Mouse (Mus musculus): ENCODE data around the gene Bnc2. TPM values are rescaled to one million over a fixed set of nuclear protein-coding genes. Genes with fewer than 3 reads are reported as not detected.

Gene Bnc2
- polyA plus RNA-seq, 1 experiment from 2014 or later: 0.74 TPM

- no peak for DNase-seq
- 44% methylated on average over 5 of the region's 5 CpGs for WGBS (ENCODE audit: insufficient replicate concordance)
- no peak overlapping the region for H3K4me2 ChIP-seq
Measured at GRCm38 (mm10) chr4:84349536-84349935, 325.5 kb downstream of the Bnc2 start.

GRCm38 (mm10) chr4:84339172-84339571 is 335.9 kb downstream of the Bnc2 start:
- Histone ChIP-seq H3K4me1 (replicated peaks) (no peaks in the 10 kb centered on the region), H3K4me2 (no peak overlapping the region), H3K27ac (no peak overlapping the region), H3K27me3 (no peaks in the 10 kb centered on the region), H3K9me3 (replicated peaks) (no peaks in the 10 kb centered on the region), H3K36me3 (no peaks in the 10 kb centered on the region), H3K4me3 (replicated peaks) (no peak overlapping the region), H3K9ac (no peak overlapping the region)
- ATAC-seq (ENCODE audit: low read depth) (no peak), DNase-seq (no peak)
- 61% methylated on average over 4 of the region's 4 CpGs for WGBS (ENCODE audit: insufficient replicate concordance)

More at GRCm38 (mm10) chr4:84349536-84349935, 325.5 kb downstream of the Bnc2 start:
- no peaks in the 10 kb centered on the region for H3K27me3 ChIP-seq
- ATAC-seq (ENCODE audit: low read depth): no peak
- no peak overlapping the region for H3K4me3 ChIP-seq (replicated peaks)
- H3K4me1 ChIP-seq (replicated peaks): no peaks in the 10 kb centered on the region
- H3K9ac ChIP-seq: no peak overlapping the region
- no peak overlapping the region for H3K27ac ChIP-seq
- H3K36me3 ChIP-seq: no peaks in the 10 kb centered on the region
- H3K9me3 ChIP-seq (replicated peaks): no peaks in the 10 kb centered on the region

- Histone ChIP-seq H3K36me3 (no peaks in the 10 kb centered on the region), H3K9ac (no peak overlapping the region), H3K4me2 (no peak overlapping the region), H3K27ac (no peak overlapping the region), H3K27me3 (no peaks in the 10 kb centered on the region), H3K4me3 (replicated peaks) (no peak overlapping the region), H3K9me3 (replicated peaks) (no peaks in the 10 kb centered on the region), H3K4me1 (replicated peaks) (no peaks in the 10 kb centered on the region)
- ATAC-seq (ENCODE audit: low read depth) (no peak), DNase-seq (no peak)
- WGBS (ENCODE audit: insufficient replicate concordance): 74% methylated on average over 9 of the region's 9 CpGs
Measured at GRCm38 (mm10) chr4:84331995-84332394, 343.1 kb downstream of the Bnc2 start.

- no peak overlapping the region for H3K27ac ChIP-seq
- no peaks in the 10 kb centered on the region for H3K9me3 ChIP-seq (replicated peaks)
- H3K4me1 ChIP-seq (replicated peaks): no peaks in the 10 kb centered on the region
- H3K36me3 ChIP-seq: no peaks in the 10 kb centered on the region
- no peak overlapping the region for H3K4me3 ChIP-seq (replicated peaks)
- H3K4me2 ChIP-seq: no peak overlapping the region
- DNase-seq: no peak
- WGBS (ENCODE audit: insufficient replicate concordance): 58% methylated on average over 3 of the region's 3 CpGs
- no peak overlapping the region for H3K9ac ChIP-seq
- no peak for ATAC-seq (ENCODE audit: low read depth)
- H3K27me3 ChIP-seq: no peaks in the 10 kb centered on the region
Measured at GRCm38 (mm10) chr4:84331450-84331849, 343.6 kb downstream of the Bnc2 start.

- ATAC-seq (ENCODE audit: low read depth): no peak
- Histone ChIP-seq H3K27ac (no peak overlapping the region), H3K27me3 (no peaks in the 10 kb centered on the region), H3K4me1 (replicated peaks) (no peaks in the 10 kb centered on the region), H3K9ac (no peak overlapping the region), H3K4me3 (replicated peaks) (no peak overlapping the region), H3K36me3 (no peaks in the 10 kb centered on the region), H3K4me2 (no peak overlapping the region), H3K9me3 (replicated peaks) (no peaks in the 10 kb centered on the region)
- no peak for DNase-seq
- WGBS (ENCODE audit: insufficient replicate concordance): 69% methylated on average over 4 of the region's 4 CpGs
Measured at GRCm38 (mm10) chr4:84330509-84330908, 344.6 kb downstream of the Bnc2 start.

- WGBS (ENCODE audit: insufficient replicate concordance): 68% methylated on average over 5 of the region's 5 CpGs
- Histone ChIP-seq H3K27me3 (no peaks in the 10 kb centered on the region), H3K4me3 (replicated peaks) (no peak overlapping the region)
Measured at GRCm38 (mm10) chr4:84329651-84330050, 345.4 kb downstream of the Bnc2 start.

GRCm38 (mm10) chr4:84324371-84324770 is 350.7 kb downstream of the Bnc2 start:
- WGBS (ENCODE audit: insufficient replicate concordance): 80% methylated on average over 4 of the region's 4 CpGs

More at GRCm38 (mm10) chr4:84329651-84330050, 345.4 kb downstream of the Bnc2 start:
- ATAC-seq (ENCODE audit: low read depth) (no peak), DNase-seq (no peak)
- Histone ChIP-seq H3K4me1 (replicated peaks) (no peaks in the 10 kb centered on the region), H3K9ac (no peak overlapping the region), H3K9me3 (replicated peaks) (no peaks in the 10 kb centered on the region), H3K4me2 (no peak overlapping the region), H3K36me3 (no peaks in the 10 kb centered on the region), H3K27ac (no peak overlapping the region)

GRCm38 (mm10) chr4:84321598-84321997 is 353.5 kb downstream of the Bnc2 start:
- Histone ChIP-seq H3K4me3 (replicated peaks) (no peak overlapping the region), H3K27me3 (no peaks in the 10 kb centered on the region), H3K4me2 (no peak overlapping the region), H3K36me3 (no peaks in the 10 kb centered on the region), H3K9ac (no peak overlapping the region), H3K27ac (no peak overlapping the region), H3K9me3 (replicated peaks) (no peaks in the 10 kb centered on the region), H3K4me1 (replicated peaks) (no peaks in the 10 kb centered on the region)
- DNase-seq (no peak), ATAC-seq (ENCODE audit: low read depth) (peak; percentile 70; the same call in 1 of the 2 replicates)
- 4% methylated on average over 2 of the region's 2 CpGs for whole genome bisulfite sequencing (ENCODE audit: insufficient replicate concordance)

More at GRCm38 (mm10) chr4:84324371-84324770, 350.7 kb downstream of the Bnc2 start:
- DNase-seq (no peak), ATAC-seq (ENCODE audit: low read depth) (no peak)
- H3K4me3 ChIP-seq (replicated peaks): no peak overlapping the region
- no peaks in the 10 kb centered on the region for H3K4me1 ChIP-seq (replicated peaks)
- H3K9ac ChIP-seq: no peak overlapping the region
- no peaks in the 10 kb centered on the region for H3K36me3 ChIP-seq
- no peak overlapping the region for H3K4me2 ChIP-seq
- H3K27ac ChIP-seq: no peak overlapping the region
- no peaks in the 10 kb centered on the region for H3K27me3 ChIP-seq
- no peaks in the 10 kb centered on the region for H3K9me3 ChIP-seq (replicated peaks)

- no peaks in the 10 kb centered on the region for H3K36me3 ChIP-seq
- H3K27ac ChIP-seq: no peak overlapping the region
- H3K9ac ChIP-seq: no peak overlapping the region
- H3K4me1 ChIP-seq (replicated peaks): no peaks in the 10 kb centered on the region
- no peaks in the 10 kb centered on the region for H3K27me3 ChIP-seq
- H3K4me2 ChIP-seq: no peak overlapping the region
- DNase-seq (no peak), ATAC-seq (ENCODE audit: low read depth) (no peak)
- H3K9me3 ChIP-seq (replicated peaks): no peaks in the 10 kb centered on the region
- 69% methylated on average over 3 of the region's 3 CpGs for WGBS (ENCODE audit: insufficient replicate concordance)
- H3K4me3 ChIP-seq (replicated peaks): no peak overlapping the region
Measured at GRCm38 (mm10) chr4:84317421-84317820, 357.7 kb downstream of the Bnc2 start.

- WGBS (ENCODE audit: insufficient replicate concordance): 58% methylated on average over 2 of the region's 2 CpGs
- Histone ChIP-seq H3K9ac (no peak overlapping the region), H3K4me3 (replicated peaks) (no peak overlapping the region), H3K4me2 (no peak overlapping the region), H3K27me3 (no peaks in the 10 kb centered on the region), H3K36me3 (no peaks in the 10 kb centered on the region), H3K4me1 (replicated peaks) (no peaks in the 10 kb centered on the region), H3K9me3 (replicated peaks) (no peaks in the 10 kb centered on the region), H3K27ac (no peak overlapping the region)
- ATAC-seq (ENCODE audit: low read depth): no peak
- DNase-seq: no peak
Measured at GRCm38 (mm10) chr4:84311371-84311770, 363.7 kb downstream of the Bnc2 start.

GRCm38 (mm10) chr4:84310851-84311250 is 364.2 kb downstream of the Bnc2 start:
- no peak overlapping the region for H3K9ac ChIP-seq
- no peaks in the 10 kb centered on the region for H3K4me1 ChIP-seq (replicated peaks)
- H3K27ac ChIP-seq: no peak overlapping the region
- WGBS (ENCODE audit: insufficient replicate concordance): 66% methylated on average over 3 of the region's 3 CpGs
- no peaks in the 10 kb centered on the region for H3K36me3 ChIP-seq
- no peaks in the 10 kb centered on the region for H3K9me3 ChIP-seq (replicated peaks)
- ATAC-seq (ENCODE audit: low read depth) (no peak), DNase-seq (no peak)
- H3K27me3 ChIP-seq: no peaks in the 10 kb centered on the region
- H3K4me3 ChIP-seq (replicated peaks): no peak overlapping the region
- H3K4me2 ChIP-seq: no peak overlapping the region

GRCm38 (mm10) chr4:84308226-84308862 is 366.7 kb downstream of the Bnc2 start:
- no peak for DNase-seq
- H3K4me1 ChIP-seq (replicated peaks): no peaks in the 10 kb centered on the region
- ATAC-seq (ENCODE audit: low read depth): no peak
- H3K4me3 ChIP-seq (replicated peaks): no peak overlapping the region
- no peaks in the 10 kb centered on the region for H3K9me3 ChIP-seq (replicated peaks)
- H3K27ac ChIP-seq: no peak overlapping the region
- no peak overlapping the region for H3K4me2 ChIP-seq
- 9% methylated on average over 4 of the region's 4 CpGs for WGBS (ENCODE audit: insufficient replicate concordance)
- H3K27me3 ChIP-seq: no peaks in the 10 kb centered on the region
- H3K9ac ChIP-seq: no peak overlapping the region
- H3K36me3 ChIP-seq: no peaks in the 10 kb centered on the region
